Mouse (Mus musculus) inflammation-experienced regulatory T-cells, adult 6 months (primary cell): ENCODE results near the gene Olfr32. TPM values are rescaled to one million over a fixed set of nuclear protein-coding genes. Genes with fewer than 3 reads are reported as not detected.
"Not testable (repeated sequence)": the region's sequence is repeated elsewhere in the genome, so short reads cannot be mapped to it uniquely, and the experiment has no call there.

Experiments used
- ATAC-seq: one replicate; pipeline ENCODE4 v1.8.0; 2017
- polyA plus RNA-seq, 3 experiments: library from polyadenylated mRNA; unstranded; fragments of 100-300 nt; shearing (Covaris generic); gene quantifications; one replicate each; pipeline ENCODE4 v1.2.1; 2017

The Olfr32 gene
- polyA plus RNA-seq = not detected

- no peak for ATAC-seq
These were observed at the start of gene Olfr32 for GRCm38 (mm10) chr2:90142196-90142595. Olfr32 (minus strand) TSS chr2:90142296.

GRCm38 (mm10) chr2:90187082-90187481 is 45.0 kb upstream of the Olfr32 start:
- not testable (repeated sequence) for ATAC-seq

- ATAC-seq = not testable (repeated sequence)
These were observed 44.0 kb upstream of the Olfr32 start for GRCm38 (mm10) chr2:90186082-90186481.

- no peak for ATAC-seq
These were observed 11.8 kb upstream of the Olfr32 start for GRCm38 (mm10) chr2:90153916-90154315.

GRCm38 (mm10) chr2:90152991-90153390 is 10.9 kb upstream of the Olfr32 start, which contains the start of gene Olfr1270:
Olfr1270 (minus strand) TSS chr2:90153091.
- ATAC-seq = no peak

- no peak for ATAC-seq
These were observed 20.8 kb downstream of the Olfr32 start, which contains the start of gene Olfr1269 for GRCm38 (mm10) chr2:90121312-90121711. Olfr1269 (minus strand) TSS chr2:90121412.

Other genes with a start within 250 kb of the Olfr32 start
- gene Olfr1258, start 215.0 kb downstream of the Olfr32 start, polyA plus RNA-seq = not detected
- gene Olfr1259, start 193.6 kb downstream of the Olfr32 start, polyA plus RNA-seq = not detected
- gene Olfr1260, start 168.0 kb downstream of the Olfr32 start, polyA plus RNA-seq = not detected
- gene Olfr1261, start 151.1 kb downstream of the Olfr32 start, polyA plus RNA-seq = not detected
- not detected for gene Olfr1262, start 142.2 kb downstream of the Olfr32 start, polyA plus RNA-seq
- not detected for gene Olfr1263, start 130.2 kb downstream of the Olfr32 start, polyA plus RNA-seq
- gene Olfr1264, start 116.7 kb downstream of the Olfr32 start, polyA plus RNA-seq = not detected
- gene Olfr1265, start 107.0 kb downstream of the Olfr32 start, polyA plus RNA-seq = not detected
- not detected for gene Olfr140, start 78.7 kb downstream of the Olfr32 start, polyA plus RNA-seq
- under 1 TPM in 1 of 3 experiments, not detected in 2; 0.34 TPM for gene Olfr1269, start 20.9 kb downstream of the Olfr32 start, polyA plus RNA-seq
- gene Olfr1270, start 10.8 kb upstream of the Olfr32 start, polyA plus RNA-seq = not detected
- not detected for gene Olfr1506, start 82.2 kb upstream of the Olfr32 start, polyA plus RNA-seq
- not detected for gene Olfr142, start 115.3 kb upstream of the Olfr32 start, polyA plus RNA-seq
- under 1 TPM in 1 of 3 experiments, not detected in 2; 0.05 TPM for gene Olfr1271, start 128.7 kb upstream of the Olfr32 start, polyA plus RNA-seq
- not detected for gene Olfr1272, start 150.5 kb upstream of the Olfr32 start, polyA plus RNA-seq
- not detected for gene Gm13769, start 179.9 kb upstream of the Olfr32 start, polyA plus RNA-seq